Mouse (Mus musculus): ENCODE data around the gene Myadml2.

DNA sequence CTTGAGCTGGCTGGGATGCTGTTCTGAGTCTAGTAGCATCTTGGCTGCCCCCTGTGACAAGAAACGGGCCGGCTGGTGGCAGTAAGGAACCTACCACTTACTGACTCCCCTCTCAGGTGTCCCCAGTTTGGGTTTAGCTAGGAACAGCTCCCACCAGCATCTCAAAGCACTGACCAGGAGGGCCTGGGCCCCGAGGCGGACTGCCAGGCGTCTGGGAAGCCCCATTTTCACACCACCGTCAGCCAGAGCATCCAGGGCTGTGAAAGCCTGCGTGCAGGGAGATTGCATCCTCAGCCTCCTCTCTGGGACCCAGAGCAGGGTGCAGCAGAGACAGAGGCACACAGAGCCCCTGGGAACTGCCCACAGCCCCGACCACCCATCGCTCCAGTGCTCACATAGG lies 6.7 kb downstream of the Myadml2 start:
- TF ChIP-seq CTCF (IDR thresholded peaks at IDR 0.05; ENCODE audit: control insufficient read depth, insufficient read depth, insufficient read length) (no peak), MYOD1 (IDR thresholded peaks at IDR 0.05; ENCODE audit: control insufficient read depth, insufficient read length, low read depth) (no peak)
